Mouse (Mus musculus) megakaryocyte, adult 5-6 weeks (primary cell): Measurements from ENCODE around the gene Tmprss11g. TPM values are rescaled to one million over a fixed set of nuclear protein-coding genes. Genes with fewer than 3 reads are reported as not detected.

Experiments
- ATAC-seq: 2 replicates; pipeline ENCODE4 v1.8.0; 2016; ENCODE audit warnings: mild to moderate bottlenecking, inconsistent platforms; ENCODE audit not compliant: poor library complexity, severe bottlenecking
- total RNA-seq, 2 experiments: library from RNA; stranded (forward) in 1 of 2; stranded (reverse) in 1 of 2; fragments of 153-499, 151-499 nt in 1 of 2; fragments of 221-1000, 200-1000 nt in 1 of 2; gene quantifications; 2 replicates each; pipeline versions ENCODE4 v1.2.3 to v1.2.4; 2015 to 2017

Tmprss11g gene
- total RNA-seq (2015), result not detected in 2 replicates
- not detected in 2 replicates for total RNA-seq (2017)

GRCm38 (mm10) chr5:86518500-86518899 lies at the start of gene Tmprss11g:
Tmprss11g (minus strand) TSS chr5:86518600.
- ATAC-seq, result no peak

DNA sequence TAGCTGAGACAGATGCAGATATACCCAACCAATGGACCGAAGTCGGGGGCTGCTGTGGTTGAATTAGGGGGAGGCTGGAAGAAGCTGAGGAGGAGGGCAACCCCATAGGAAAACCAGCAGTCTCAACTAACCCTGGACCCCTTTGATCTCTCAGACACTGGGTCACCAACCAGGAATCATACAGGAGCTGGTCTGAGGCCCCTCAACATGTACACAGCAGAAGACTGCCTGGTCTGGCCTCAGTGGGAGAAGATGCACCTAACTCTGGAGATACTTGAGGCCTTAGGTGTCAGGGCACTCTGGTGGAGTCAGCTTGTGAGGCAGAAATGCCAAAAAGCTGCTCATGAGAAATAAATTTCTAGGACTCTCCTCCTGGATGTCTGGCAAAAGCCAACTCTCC lies 28.3 kb upstream of the Tmprss11g start:
- ATAC-seq, result no peak

GRCm38 (mm10) chr5:86540601-86541000 lies 22.2 kb upstream of the Tmprss11g start:
- ATAC-seq, result no peak

GRCm38 (mm10) chr5:86528725-86529124 lies 10.3 kb upstream of the Tmprss11g start:
- no peak for ATAC-seq

GRCm38 (mm10) chr5:86511538-86511937 lies 6.9 kb downstream of the Tmprss11g start:
- no peak for ATAC-seq

GRCm38 (mm10) chr5:86493453-86493852 lies 24.9 kb downstream of the Tmprss11g start:
- no peak for ATAC-seq

- ATAC-seq, result no peak
Observed at GRCm38 (mm10) chr5:86482562-86482961, 35.8 kb downstream of the Tmprss11g start.

GRCm38 (mm10) chr5:86482031-86482430 lies 36.4 kb downstream of the Tmprss11g start:
- ATAC-seq, result no peak

DNA sequence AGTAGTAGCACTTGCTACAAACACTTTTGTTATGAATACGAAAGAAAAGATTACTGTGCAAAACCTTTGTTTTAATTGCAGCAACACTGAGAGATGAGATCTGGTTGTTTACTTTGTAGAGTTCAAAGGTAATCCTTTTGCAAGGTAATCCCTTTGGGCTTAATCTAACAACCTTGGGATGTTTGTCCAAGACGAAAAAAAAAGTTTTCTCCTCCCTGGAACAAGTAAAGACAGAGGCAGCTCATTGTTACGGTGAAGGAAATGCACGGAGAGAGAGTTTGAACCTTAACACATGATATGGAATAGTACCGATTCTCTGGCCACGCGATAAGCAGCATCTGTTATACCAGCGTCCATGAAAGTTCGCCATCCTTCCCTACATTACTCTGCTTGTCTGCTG lies 44.5 kb downstream of the Tmprss11g start:
- ATAC-seq, result no peak

DNA sequence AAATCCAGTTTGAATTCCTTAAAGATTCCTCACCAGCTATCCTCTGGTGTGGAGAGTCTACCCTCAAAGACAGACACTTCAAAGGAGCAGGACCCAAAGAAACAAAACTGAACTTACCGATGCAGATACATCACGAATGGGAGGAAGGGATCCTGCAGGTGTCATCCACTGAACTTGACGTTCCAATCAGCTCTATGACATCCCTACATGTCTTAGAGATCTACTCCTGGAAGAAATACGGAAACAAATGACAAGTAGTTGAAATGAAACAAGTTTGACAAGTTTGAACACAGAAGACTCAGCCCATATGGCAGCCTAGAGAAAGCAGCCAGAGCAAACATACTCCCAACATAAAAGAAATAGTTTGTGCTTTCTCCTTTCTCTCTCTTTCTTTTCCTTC lies 49.5 kb downstream of the Tmprss11g start, which contains the start of gene Tmprss11a:
TSS of gene Tmprss11a (minus strand) at position 101 of the 400 bp plus-strand sequence.
- no peak for ATAC-seq

DNA sequence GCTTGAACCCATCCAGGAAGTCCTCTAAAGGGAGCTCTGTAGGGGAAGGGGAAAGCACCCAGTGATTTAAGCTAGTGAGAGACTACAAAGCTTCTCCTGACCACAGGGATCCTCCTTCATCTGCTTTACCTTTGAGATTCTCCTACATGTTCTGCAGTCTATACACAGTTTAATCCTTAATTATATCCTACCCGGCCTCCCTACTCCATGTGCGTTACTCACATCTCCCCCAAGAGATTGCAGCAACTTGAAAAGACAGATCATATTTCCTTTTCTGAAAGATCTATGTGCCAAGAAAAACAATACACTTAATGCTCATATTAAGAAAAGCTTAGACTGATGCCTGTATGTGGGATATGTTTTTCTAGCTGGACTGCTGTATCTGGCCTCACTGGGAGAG lies 79.1 kb downstream of the Tmprss11g start:
- ATAC-seq, result no peak

DNA sequence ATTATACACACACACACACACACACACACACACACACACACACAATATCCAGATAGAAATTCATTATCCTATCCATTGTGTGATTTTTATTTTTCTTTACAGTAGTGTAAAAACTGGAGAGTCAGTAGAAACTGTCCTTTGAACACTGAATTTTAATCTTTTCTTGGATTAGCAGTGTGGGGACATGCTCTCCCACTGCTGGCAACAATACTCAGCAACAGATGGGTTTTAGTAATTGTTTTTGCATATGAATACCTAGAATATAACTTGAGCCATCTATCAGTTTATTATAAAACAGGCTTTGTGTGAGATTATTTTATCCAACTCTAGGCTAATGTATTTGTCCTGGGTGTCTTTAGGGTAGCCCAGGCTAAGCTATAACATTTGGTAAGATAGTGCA lies 79.9 kb downstream of the Tmprss11g start:
- ATAC-seq, result no peak

Other genes starting within 250 kb of the Tmprss11g start
- not detected in 2 replicates for gene Tmprss11c, start 229.3 kb downstream of the Tmprss11g start, total RNA-seq (2015)
- gene Tmprss11c, start 229.3 kb downstream of the Tmprss11g start, total RNA-seq (2017), result not detected in 2 replicates
- gene Tmprss11d, start 145.2 kb downstream of the Tmprss11g start, total RNA-seq (2015), result not detected in 2 replicates
- gene Tmprss11d, start 145.2 kb downstream of the Tmprss11g start, total RNA-seq (2017), result not detected in 2 replicates
- gene Tmprss11a, start 49.6 kb downstream of the Tmprss11g start, total RNA-seq (2015), result not detected in 2 replicates
- gene Tmprss11a, start 49.6 kb downstream of the Tmprss11g start, total RNA-seq (2017), result not detected in 2 replicates
- gene Tmprss11f, start 113.8 kb upstream of the Tmprss11g start, total RNA-seq (2015), result not detected in 2 replicates
- not detected in 2 replicates for gene Tmprss11f, start 113.8 kb upstream of the Tmprss11g start, total RNA-seq (2017)
- not detected in 2 replicates for gene Tmprss11b, start 157.8 kb upstream of the Tmprss11g start, total RNA-seq (2015)
- not detected in 2 replicates for gene Tmprss11b, start 157.8 kb upstream of the Tmprss11g start, total RNA-seq (2017)
- not detected in 2 replicates for gene Tmprss11e, start 227.2 kb upstream of the Tmprss11g start, total RNA-seq (2015)
- not detected in 2 replicates for gene Tmprss11e, start 227.2 kb upstream of the Tmprss11g start, total RNA-seq (2017)